Mouse (Mus musculus) embryonic facial prominence, embryonic 11.5 days (tissue): Measurements from ENCODE around the gene Ssx2ip. TPM values are rescaled to one million over a fixed set of nuclear protein-coding genes. Genes with fewer than 3 reads are reported as not detected.

Experiments
- ATAC-seq: fragments of 200-750 bp; cut with Nextera tagmentation; replicated peaks from 2 replicates; pipeline ENCODE4 v1.8.0; 2017; ENCODE audit warnings: low read depth; ENCODE audit not compliant: insufficient number of reproducible peaks, low FRiP score, low TSS enrichment
- DNase-seq: peaks from one replicate; pipeline ENCODE4 v3.0.0-alpha.2; 2015; ENCODE audit warnings: low spot score
- H3K27ac ChIP-seq: fragments of 300-500 bp; sonication (generic); replicated peaks from 2 replicates; pipeline ENCODE4 v1.5.1; 2014; ENCODE audit warnings: mild to moderate bottlenecking, low read depth, low read length, control low read depth
- H3K27me3 ChIP-seq: fragments of 300-500 bp; sonication (generic); 2 replicates; pipeline ENCODE4 v1.6.1; 2014; ENCODE audit warnings: mild to moderate bottlenecking, low read length, moderate library complexity, mixed read lengths; ENCODE audit not compliant: control insufficient read depth, insufficient read depth
- H3K36me3 ChIP-seq: fragments of 300-500 bp; sonication (generic); replicated peaks from 2 replicates; pipeline ENCODE4 v1.6.1; 2014; ENCODE audit warnings: low read depth, mild to moderate bottlenecking, low read length, moderate library complexity, mixed read lengths; ENCODE audit not compliant: control insufficient read depth, insufficient read depth
- H3K4me1 ChIP-seq: fragments of 300-500 bp; sonication (generic); 2 replicates; pipeline ENCODE4 v1.6.1; 2014; ENCODE audit warnings: low read length, mixed read lengths; ENCODE audit not compliant: control insufficient read depth, insufficient read depth
- H3K4me2 ChIP-seq: fragments of 300-500 bp; sonication (generic); 2 replicates; pipeline ENCODE4 v1.6.1; 2014; ENCODE audit warnings: low read depth, mild to moderate bottlenecking, control low read depth, low read length, moderate library complexity
- H3K4me3 ChIP-seq: fragments of 300-500 bp; sonication (generic); 2 replicates; pipeline ENCODE4 v1.5.1; 2014; ENCODE audit warnings: low read depth, low read length, control low read depth
- H3K9ac ChIP-seq: fragments of 300-500 bp; sonication (generic); replicated peaks from 2 replicates; pipeline ENCODE4 v1.6.1; 2014; ENCODE audit warnings: mild to moderate bottlenecking, control low read depth, low read length
- H3K9me3 ChIP-seq: fragments of 300-500 bp; sonication (generic); replicated peaks from 2 replicates; pipeline ENCODE4 v1.6.1; 2016; ENCODE audit warnings: mild to moderate bottlenecking, low read length, inconsistent platforms, mixed read lengths; ENCODE audit not compliant: control insufficient read depth
- WGBS: fragments of 180-500 bp; shearing (Covaris S2); extraction: QIAGEN DNeasy Blood & Tissue Kit; methylation state at CpG from one replicate; pipeline ENCODE4 v1.1.7; 2014; 5-methylcytosine and 5-hydroxymethylcytosine counted together
- polyA plus RNA-seq: library from polyadenylated mRNA; unstranded; fragments of >200 nt; fragmentation: Nextera tagmentation; extraction: Ambion mirVana; gene quantifications from 2 replicates; pipeline ENCODE4 v1.2.1, GENCODE M21; 2014

Ssx2ip gene
- polyA plus RNA-seq, 1 experiment from 2014 or later: 32.5 TPM

DNA sequence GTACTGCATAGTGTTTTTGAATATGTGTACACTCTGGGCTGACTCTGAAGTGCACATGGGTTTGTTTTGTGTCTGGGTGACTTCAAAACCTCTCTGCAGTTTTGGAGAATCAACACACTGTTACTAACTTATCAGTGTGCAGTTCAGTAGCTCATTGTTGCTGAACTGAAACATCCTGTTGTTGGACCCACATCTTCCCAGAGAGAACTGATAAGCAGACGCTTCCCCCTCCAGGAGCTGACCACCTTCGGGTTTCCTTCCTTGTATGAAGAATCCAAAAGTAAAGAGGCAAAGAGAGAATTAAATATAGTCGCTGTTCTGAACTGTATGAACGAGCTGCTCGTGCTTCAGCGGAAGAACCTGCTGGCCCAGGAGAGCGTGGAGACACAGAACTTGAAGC is 14.5 kb downstream of the Ssx2ip start:
- 83% methylated on average over 7 of the region's 7 CpGs for WGBS
- H3K9me3 ChIP-seq: no peaks in the 10 kb centered on the region
- DNase-seq (no peak), ATAC-seq (no peak)
- H3K36me3 ChIP-seq: no peaks in the 10 kb centered on the region; the same call in 1 of the 2 replicates
- H3K27me3 ChIP-seq: no peaks in the 10 kb centered on the region
- H3K9ac ChIP-seq: no peak overlapping the region
- no peak overlapping the region for H3K4me2 ChIP-seq
- H3K4me3 ChIP-seq: no peak overlapping the region
- no peak overlapping the region for H3K27ac ChIP-seq
- H3K4me1 ChIP-seq: no peaks in the 10 kb centered on the region

DNA sequence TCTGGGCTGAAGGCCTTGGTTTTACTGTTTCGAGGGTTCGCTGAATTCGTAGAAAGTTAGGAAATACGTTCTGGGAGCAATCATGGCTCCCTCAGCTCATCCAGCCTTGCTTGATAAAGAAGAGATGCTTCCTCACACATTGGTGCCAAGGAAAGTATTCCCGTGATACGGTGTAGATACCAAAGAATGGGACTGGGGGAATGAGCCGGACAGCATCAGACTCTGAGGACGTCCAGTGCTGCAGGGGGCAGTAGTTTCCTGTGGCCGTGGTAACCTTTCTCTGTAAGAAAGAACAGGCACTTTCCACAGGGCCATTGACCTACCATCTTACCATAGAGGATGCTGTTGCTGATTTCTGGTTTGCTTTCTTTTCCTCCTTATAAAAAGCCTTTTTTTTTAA is 15.1 kb downstream of the Ssx2ip start:
- no peak overlapping the region for H3K4me3 ChIP-seq
- H3K27me3 ChIP-seq: no peaks in the 10 kb centered on the region
- H3K9me3 ChIP-seq: no peaks in the 10 kb centered on the region
- no peak overlapping the region for H3K27ac ChIP-seq
- no peak overlapping the region for H3K9ac ChIP-seq
- no peaks in the 10 kb centered on the region; the same call in 1 of the 2 replicates for H3K36me3 ChIP-seq
- WGBS: 88% methylated on average over 9 of the region's 9 CpGs
- no peaks in the 10 kb centered on the region for H3K4me1 ChIP-seq
- ATAC-seq (no peak), DNase-seq (no peak)
- H3K4me2 ChIP-seq: no peak overlapping the region

DNA sequence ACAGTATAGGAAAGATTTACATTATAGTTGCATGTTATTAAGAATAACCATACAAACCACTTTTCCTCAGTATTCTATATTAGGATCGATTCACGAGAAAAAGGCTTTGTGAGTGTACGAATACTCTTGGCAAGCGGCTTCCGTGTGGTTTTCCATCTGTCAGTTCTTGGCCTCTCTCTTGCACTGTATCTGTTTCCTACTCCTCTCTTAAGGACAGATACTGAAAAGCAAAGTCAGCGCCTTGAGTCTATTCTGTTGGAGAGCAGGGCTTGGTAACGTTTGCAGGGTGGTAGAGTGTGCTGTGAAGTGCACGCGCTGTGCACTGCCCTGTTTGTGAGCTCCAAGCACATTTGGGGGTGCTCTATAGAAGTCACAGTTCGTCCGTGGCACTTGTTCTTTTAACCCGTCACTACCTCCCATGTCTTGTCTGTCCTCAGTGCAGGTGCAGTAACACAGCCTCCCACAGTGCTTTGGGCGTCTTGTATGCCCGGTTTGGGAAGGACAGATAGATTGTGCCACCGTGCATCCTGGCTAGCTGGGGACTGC is 15.6 kb downstream of the Ssx2ip start:
- ATAC-seq: no peak
- no peaks in the 10 kb centered on the region; the same call in 1 of the 2 replicates for H3K36me3 ChIP-seq
- WGBS: 90% methylated on average over 15 of the region's 15 CpGs

DNA sequence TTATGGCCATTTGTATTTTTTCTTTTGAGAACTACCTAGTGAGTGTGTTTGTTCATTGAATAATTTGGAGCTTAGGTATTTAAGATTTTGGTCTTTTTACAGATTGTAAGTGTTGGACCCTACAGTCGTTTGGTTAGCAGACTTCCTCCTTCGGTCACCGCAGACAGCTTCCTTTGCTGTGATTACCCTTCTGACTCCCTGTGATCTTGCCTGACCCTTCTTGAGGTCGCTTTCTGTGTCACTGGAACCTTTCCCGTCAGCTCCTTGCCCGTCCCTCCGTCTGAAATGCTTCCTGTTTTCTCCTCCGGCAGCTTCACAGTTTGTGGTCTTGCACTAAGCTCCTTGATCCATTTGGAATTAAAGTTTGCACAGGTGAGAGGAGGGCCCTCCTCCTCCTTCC is 17.3 kb downstream of the Ssx2ip start:
- H3K27me3 ChIP-seq: no peaks in the 10 kb centered on the region
- 34% methylated on average over 8 of the region's 8 CpGs for WGBS
- H3K9me3 ChIP-seq: no peaks in the 10 kb centered on the region
- H3K36me3 ChIP-seq: no peaks in the 10 kb centered on the region; the same call in 1 of the 2 replicates
- H3K27ac ChIP-seq: no peak overlapping the region
- no peak overlapping the region for H3K4me2 ChIP-seq
- no peak for ATAC-seq
- H3K9ac ChIP-seq: no peak overlapping the region
- H3K4me3 ChIP-seq: no peak overlapping the region
- no peaks in the 10 kb centered on the region for H3K4me1 ChIP-seq
- DNase-seq: no peak

More for the DNA sequence above, 15.6 kb downstream of the Ssx2ip start:
- H3K27ac ChIP-seq: no peak overlapping the region
- DNase-seq: no peak
- no peak overlapping the region for H3K9ac ChIP-seq
- H3K27me3 ChIP-seq: no peaks in the 10 kb centered on the region
- no peak overlapping the region for H3K4me3 ChIP-seq
- H3K4me2 ChIP-seq: no peak overlapping the region
- H3K9me3 ChIP-seq: no peaks in the 10 kb centered on the region
- H3K4me1 ChIP-seq: no peaks in the 10 kb centered on the region

DNA sequence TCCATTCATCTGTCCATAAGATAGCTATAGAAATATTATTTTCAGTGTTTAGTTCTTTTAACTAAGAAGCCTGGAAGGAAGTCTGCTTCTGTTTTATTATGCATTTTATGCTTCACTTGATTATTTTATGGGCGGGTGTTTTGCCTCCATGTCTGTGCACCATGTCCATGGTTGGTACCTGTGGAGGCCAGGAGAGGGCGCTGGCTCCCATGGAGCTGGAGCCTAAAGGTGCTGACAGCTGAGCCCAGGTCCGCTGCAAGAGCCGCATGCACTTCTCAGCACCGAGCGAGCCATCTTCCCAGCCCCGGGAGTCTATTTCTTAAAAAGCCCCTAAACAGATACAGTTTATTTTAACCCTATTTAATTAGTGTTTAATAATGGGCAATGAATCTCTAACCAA is 19.3 kb downstream of the Ssx2ip start:
- H3K4me1 ChIP-seq: no peaks in the 10 kb centered on the region
- H3K27me3 ChIP-seq: no peaks in the 10 kb centered on the region
- H3K9ac ChIP-seq: no peak overlapping the region
- no peak for DNase-seq
- no peak overlapping the region for H3K4me2 ChIP-seq
- no peak overlapping the region for H3K27ac ChIP-seq
- H3K4me3 ChIP-seq: no peak overlapping the region
- no peaks in the 10 kb centered on the region for H3K9me3 ChIP-seq
- ATAC-seq: no peak
- 83% methylated on average over 7 of the region's 7 CpGs for WGBS
- no peaks in the 10 kb centered on the region; the same call in 1 of the 2 replicates for H3K36me3 ChIP-seq

DNA sequence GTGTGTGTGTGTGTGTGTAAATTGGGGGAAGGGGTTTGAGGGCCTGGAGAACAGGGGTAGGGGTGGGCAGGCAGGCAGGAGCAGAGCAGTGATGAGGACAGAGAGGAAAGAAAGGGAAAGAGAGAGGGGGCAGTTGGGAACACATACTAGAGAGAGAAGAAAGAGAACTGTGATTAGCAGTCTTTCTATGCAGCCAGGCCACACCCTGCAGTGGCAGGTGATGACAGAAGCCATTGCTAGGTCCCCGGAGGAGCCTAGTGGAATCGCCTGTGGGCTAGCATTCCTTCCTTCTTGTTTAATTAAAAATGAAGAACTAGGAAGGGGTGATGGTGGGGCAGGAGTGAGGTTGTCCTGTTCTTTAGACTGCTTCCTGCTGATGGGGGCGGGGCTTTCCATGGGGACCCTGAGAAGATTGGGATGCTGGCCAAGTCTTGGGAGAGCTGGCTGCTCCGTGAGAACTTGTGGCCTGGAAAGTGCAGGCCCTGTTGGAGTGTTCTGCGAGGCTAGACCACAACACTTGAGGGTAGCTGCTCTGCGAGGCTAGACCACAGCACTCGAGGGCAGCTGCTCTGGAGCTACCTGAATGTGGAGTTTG is 20.0 kb downstream of the Ssx2ip start:
- no peaks in the 10 kb centered on the region for H3K4me1 ChIP-seq
- H3K9me3 ChIP-seq: no peaks in the 10 kb centered on the region
- 74% methylated on average over 7 of the region's 7 CpGs for WGBS
- DNase-seq (no peak), ATAC-seq (0 out of 2 replicates have a peak, but pooled peaks have one; percentile 29)
- H3K4me2 ChIP-seq: no peak overlapping the region
- H3K9ac ChIP-seq: no peak overlapping the region
- H3K27ac ChIP-seq: no peak overlapping the region
- H3K4me3 ChIP-seq: no peak overlapping the region
- H3K27me3 ChIP-seq: no peaks in the 10 kb centered on the region
- H3K36me3 ChIP-seq: no peaks in the 10 kb centered on the region; the same call in 1 of the 2 replicates

DNA sequence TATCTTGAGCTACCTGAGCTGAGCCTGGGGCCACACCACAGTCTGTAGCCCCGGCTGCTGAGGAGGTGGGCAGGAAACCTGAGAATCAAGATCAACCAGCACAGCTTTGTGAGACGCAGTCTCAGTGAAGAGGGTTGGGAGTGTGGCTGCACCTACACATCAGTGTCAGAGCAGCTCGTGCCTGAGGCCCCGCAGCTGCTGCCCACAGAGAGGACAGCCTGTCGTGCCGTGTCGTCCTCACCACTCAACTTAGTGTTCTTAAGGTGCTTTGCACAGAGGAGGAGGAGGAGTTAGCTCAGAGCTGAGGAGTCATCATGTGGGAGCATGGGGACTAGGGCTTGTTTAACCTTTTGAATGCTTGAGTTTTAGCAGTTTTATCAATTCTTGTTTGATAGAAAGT is 21.5 kb downstream of the Ssx2ip start:
- H3K36me3 ChIP-seq: no peaks in the 10 kb centered on the region; the same call in 1 of the 2 replicates
- DNase-seq: no peak
- WGBS: 76% methylated on average over 7 of the region's 7 CpGs
- H3K4me2 ChIP-seq: no peak overlapping the region
- no peaks in the 10 kb centered on the region for H3K9me3 ChIP-seq
- no peak for ATAC-seq
- no peak overlapping the region for H3K9ac ChIP-seq
- no peaks in the 10 kb centered on the region for H3K4me1 ChIP-seq
- H3K27ac ChIP-seq: no peak overlapping the region
- no peaks in the 10 kb centered on the region for H3K27me3 ChIP-seq
- H3K4me3 ChIP-seq: no peak overlapping the region

DNA sequence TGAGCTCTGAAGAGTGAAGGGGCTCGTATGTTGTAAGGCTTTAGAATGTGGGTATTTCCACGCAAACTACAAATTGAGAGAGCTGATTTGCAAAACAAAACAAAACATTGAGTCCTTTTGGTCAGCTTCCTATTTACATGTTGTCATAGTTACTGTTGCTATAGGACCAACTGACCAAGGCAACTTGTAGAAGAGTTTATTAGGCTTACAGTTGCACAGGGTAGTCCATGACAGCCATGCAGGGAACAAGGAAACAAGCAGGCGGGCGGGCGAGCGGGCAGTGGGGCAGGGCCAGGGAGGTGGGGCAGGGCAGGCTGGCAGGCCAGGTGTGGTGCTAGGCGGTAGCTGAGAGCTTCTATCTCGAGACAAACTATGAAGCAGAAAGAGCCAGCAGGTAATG is 22.0 kb downstream of the Ssx2ip start:
- Histone ChIP-seq H3K27ac (no peak overlapping the region), H3K4me3 (no peak overlapping the region), H3K27me3 (no peaks in the 10 kb centered on the region), H3K9ac (no peak overlapping the region), H3K9me3 (no peaks in the 10 kb centered on the region), H3K36me3 (no peaks in the 10 kb centered on the region; the same call in 1 of the 2 replicates), H3K4me2 (no peak overlapping the region), H3K4me1 (no peaks in the 10 kb centered on the region)
- WGBS: 94% methylated on average over 8 of the region's 8 CpGs
- DNase-seq (no peak), ATAC-seq (no peak)
